In the genomic region with DNA sequence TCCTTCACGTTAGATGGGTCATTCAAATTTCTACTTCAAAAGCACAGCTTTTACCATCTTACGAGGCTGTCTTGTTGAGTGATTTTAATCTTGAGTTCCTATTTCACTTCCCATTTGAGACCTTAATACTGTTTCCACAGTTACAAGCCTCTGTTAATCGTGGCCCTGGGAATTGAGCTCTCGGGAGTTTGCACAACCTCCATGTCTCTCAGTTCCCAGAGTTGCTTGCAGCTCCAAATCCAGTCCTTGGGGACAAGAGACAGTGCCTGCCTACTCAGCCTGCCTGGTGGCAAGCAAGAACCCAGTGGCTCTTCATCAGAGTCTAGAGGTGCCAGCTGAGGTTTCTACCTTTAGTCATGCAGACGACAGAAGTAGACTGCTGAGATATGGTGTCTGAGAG, we compare ENCODE assay signal across 37 mouse cellular contexts. TPM values are rescaled to one million over a fixed set of nuclear protein-coding genes. Genes with fewer than 3 reads are reported as not detected.
DNase-seq lines count a peak whose midpoint lies in the region; ATAC-seq and TF ChIP-seq lines count a peak whose summit lies in the region.
"Had no signal": no experiment of that assay in that cellular context is flagged by ENCODE, and none has a peak within 500 bp of the region (broad histone marks: within the 10 kb centered on the region; RNA-seq: fewer than 3 reads in every experiment).

No protein-coding gene starts in this region.

- 68% methylated on average over 5 of the region's 5 CpGs for WGBS in hindbrain, embryonic 15.5 days
- 83% methylated on average over 5 of the region's 5 CpGs for WGBS in hindbrain, embryonic 12.5 days
- 68% methylated on average over 5 of the region's 5 CpGs for WGBS in midbrain, postnatal 0 days
- WGBS in midbrain, embryonic 10.5 days: 89% methylated on average over 5 of the region's 5 CpGs

- no peak for ATAC-seq in hindbrain, embryonic 15.5 days (ENCODE audit: low FRiP score, low read depth)
- no peak for ATAC-seq in hindbrain, embryonic 12.5 days (ENCODE audit: low FRiP score)
- ATAC-seq in midbrain, postnatal 0 days (ENCODE audit: low FRiP score): no peak
- ATAC-seq: forebrain, embryonic 14.5 days; forebrain, postnatal 0 days; intestine, postnatal 0 days; Patski had no signal

- no peak for TF ChIP-seq CTCF in midbrain, postnatal 0 days (IDR thresholded peaks at IDR 0.05)

- H3K9ac ChIP-seq in hindbrain, embryonic 15.5 days: no peak overlapping the region
- H3K9ac ChIP-seq in hindbrain, embryonic 12.5 days: no peak overlapping the region
- H3K9ac ChIP-seq in midbrain, postnatal 0 days (replicated peaks; ENCODE audit: low read length, poor library complexity, severe bottlenecking): no peak overlapping the region
- H3K9ac ChIP-seq: embryonic facial prominence, embryonic 15.5 days; forebrain, postnatal 0 days had no signal

- H3K9me3 ChIP-seq in hindbrain, embryonic 15.5 days: no peaks in the 10 kb centered on the region
- no peaks in the 10 kb centered on the region for H3K9me3 ChIP-seq in hindbrain, embryonic 12.5 days (replicated peaks)
- no peaks in the 10 kb centered on the region; the same call in 1 of the 2 replicates for H3K9me3 ChIP-seq in midbrain, postnatal 0 days (ENCODE audit: low read length)
- no peaks in the 10 kb centered on the region; the same call in none of the 2 replicates for H3K9me3 ChIP-seq in midbrain, embryonic 10.5 days (replicated peaks)
- H3K9me3 ChIP-seq: embryonic facial prominence, embryonic 15.5 days had no signal

- H3K4me3 ChIP-seq in hindbrain, embryonic 15.5 days: no peak overlapping the region
- no peak overlapping the region for H3K4me3 ChIP-seq in hindbrain, embryonic 12.5 days
- H3K4me3 ChIP-seq in midbrain, postnatal 0 days (ENCODE audit: low read depth, low read length): no peak overlapping the region
- H3K4me3 ChIP-seq in midbrain, embryonic 10.5 days: no peak overlapping the region
- H3K4me3 ChIP-seq: embryonic facial prominence, embryonic 15.5 days; gastrocnemius, adult 2 months had no signal

- H3K4me2 ChIP-seq in hindbrain, embryonic 15.5 days: no peak overlapping the region
- no peak overlapping the region for H3K4me2 ChIP-seq in hindbrain, embryonic 12.5 days (replicated peaks)
- H3K4me2 ChIP-seq in midbrain, postnatal 0 days (ENCODE audit: low read depth, low read length, poor library complexity, severe bottlenecking): no peak overlapping the region
- H3K4me2 ChIP-seq: embryonic facial prominence, embryonic 15.5 days; heart, embryonic 11.5 days had no signal

- peak overlapping the region; percentile 34; the same call in 1 of the 2 replicates for H3K27ac ChIP-seq in hindbrain, embryonic 15.5 days (replicated peaks)
- no peak overlapping the region for H3K27ac ChIP-seq in hindbrain, embryonic 12.5 days
- no peak overlapping the region for H3K27ac ChIP-seq in midbrain, postnatal 0 days (ENCODE audit: low read depth, low read length)
- no peak overlapping the region for H3K27ac ChIP-seq in midbrain, embryonic 10.5 days (replicated peaks)
- H3K27ac ChIP-seq: embryonic facial prominence, embryonic 15.5 days; gastrocnemius, adult 2 months had no signal

- DNase-seq in adrenal gland, postnatal 14 days: peak; percentile 9
- DNase-seq in adrenal gland, adult 2 months: no peak
- peak; percentile 30 for DNase-seq in midbrain, postnatal 0 days (ENCODE audit: low spot score)
- DNase-seq in midbrain, embryonic 10.5 days (ENCODE audit: low spot score): no peak
- no peak for DNase-seq in ovary, postnatal 14 days (ENCODE audit: low spot score)
- DNase-seq: adrenal gland, postnatal 25 days; B cell, adult 2 months; cerebellum, adult 11-12 months; cerebellum, adult 8-10 months; cerebellum, postnatal 10 days; cerebellum, postnatal 36 days; embryo, embryonic 11 days; forebrain, postnatal 0 days; gastrocnemius, adult 2 months; gastrocnemius, postnatal 14 days; kidney, adult 2 months had no signal

- H3K27me3 ChIP-seq in hindbrain, embryonic 15.5 days: no peaks in the 10 kb centered on the region
- no peaks in the 10 kb centered on the region for H3K27me3 ChIP-seq in hindbrain, embryonic 12.5 days
- no peaks in the 10 kb centered on the region for H3K27me3 ChIP-seq in midbrain, postnatal 0 days (ENCODE audit: insufficient read depth, low read length)
- H3K27me3 ChIP-seq in midbrain, embryonic 10.5 days (ENCODE audit: low read depth, poor library complexity, severe bottlenecking): no peaks in the 10 kb centered on the region
- H3K27me3 ChIP-seq: CH12.LX; embryonic facial prominence, embryonic 15.5 days; Patski had no signal

- no peaks in the 10 kb centered on the region for H3K36me3 ChIP-seq in hindbrain, embryonic 15.5 days
- H3K36me3 ChIP-seq in hindbrain, embryonic 12.5 days: no peaks in the 10 kb centered on the region
- H3K36me3 ChIP-seq in midbrain, postnatal 0 days (ENCODE audit: insufficient read depth, low read length): no peaks in the 10 kb centered on the region
- H3K36me3 ChIP-seq in midbrain, embryonic 10.5 days: no peaks in the 10 kb centered on the region
- H3K36me3 ChIP-seq: embryonic facial prominence, embryonic 15.5 days; G1E had no signal

- H3K4me1 ChIP-seq in hindbrain, embryonic 15.5 days (replicated peaks): no peaks in the 10 kb centered on the region
- H3K4me1 ChIP-seq in hindbrain, embryonic 12.5 days: no peaks in the 10 kb centered on the region
- no peaks in the 10 kb centered on the region for H3K4me1 ChIP-seq in midbrain, postnatal 0 days (ENCODE audit: insufficient read depth, low read length)
- no peaks in the 10 kb centered on the region for H3K4me1 ChIP-seq in midbrain, embryonic 10.5 days
- H3K4me1 ChIP-seq: embryonic facial prominence, embryonic 15.5 days had no signal

RNA-seq across cellular contexts. Expression of a gene that starts 41.0 kb away (rescaled TPM):
- total RNA-seq in adrenal gland, postnatal 14 days (2021): not detected in 2 replicates
- not detected for total RNA-seq in adrenal gland, adult 2 months (2021)
- polyA plus RNA-seq in adrenal gland, adult 2 months (2012; rRNA removed): not detected in 2 replicates
- 0.06 TPM in 1 of 2 replicates, not detected in the other for polyA plus RNA-seq in hindbrain, embryonic 15.5 days (2015; fragmentation: Nextera tagmentation; extraction: Ambion mirVana)
- 0.13 TPM in 1 of 2 replicates, not detected in the other for polyA plus RNA-seq in hindbrain, embryonic 12.5 days (2016; fragmentation: Nextera tagmentation; extraction: Ambion mirVana)
- total RNA-seq in midbrain, postnatal 0 days (2014; rRNA removed): not detected in 2 replicates
- polyA plus RNA-seq in midbrain, postnatal 0 days (2015; fragmentation: Nextera tagmentation; extraction: Ambion mirVana): not detected in 2 replicates
- polyA plus RNA-seq in midbrain, embryonic 10.5 days (2016; fragmentation: Nextera tagmentation; extraction: Ambion mirVana): not detected in 2 replicates
- total RNA-seq: adrenal gland, postnatal 25 days; CH12.LX; forebrain, postnatal 0 days; G1E; gastrocnemius, adult 2 months; gastrocnemius, postnatal 14 days; gastrocnemius, postnatal 4 days; heart, adult 8-10 months; heart, postnatal 25 days; hematopoietic stem cell, adult 5-6 weeks had no signal
- polyA plus RNA-seq: brain, embryonic 14.5 days; cortical plate, adult 2 months; embryonic facial prominence, embryonic 11.5 days; embryonic facial prominence, embryonic 15.5 days; forebrain, embryonic 11.5 days; forebrain, embryonic 14.5 days; forebrain, postnatal 0 days; frontal cortex, adult 2 months; G1E; heart, embryonic 11.5 days; heart, embryonic 14.5 days; heart, postnatal 0 days; intestine, embryonic 14.5 days; intestine, postnatal 0 days; kidney, adult 2 months; Patski had no signal

Comparison
In these comparisons a context has a peak if more than half of its experiments do, and no peak if none do; other contexts are left out.
1. DNase-seq: peak in adrenal gland, postnatal 14 days (single experiment) and midbrain, postnatal 0 days (single experiment); none in adrenal gland, adult 2 months (single experiment), midbrain, embryonic 10.5 days (single experiment) and ovary, postnatal 14 days (single experiment).